Mouse (Mus musculus) NIH3T3 (cell line): ENCODE measurements at regions not wholly inside any gene's neighbourhood (a gene's known extent, or its start where the extent isn't known, plus 50 kb on each side); places are given as distances from the start of the nearest gene placed in this dataset.

ENCODE experiments used
- DNase-seq: peaks from one replicate; pipeline ENCODE4 v3.0.0-alpha.2; 2012; ENCODE audit warnings: low read depth

DNA sequence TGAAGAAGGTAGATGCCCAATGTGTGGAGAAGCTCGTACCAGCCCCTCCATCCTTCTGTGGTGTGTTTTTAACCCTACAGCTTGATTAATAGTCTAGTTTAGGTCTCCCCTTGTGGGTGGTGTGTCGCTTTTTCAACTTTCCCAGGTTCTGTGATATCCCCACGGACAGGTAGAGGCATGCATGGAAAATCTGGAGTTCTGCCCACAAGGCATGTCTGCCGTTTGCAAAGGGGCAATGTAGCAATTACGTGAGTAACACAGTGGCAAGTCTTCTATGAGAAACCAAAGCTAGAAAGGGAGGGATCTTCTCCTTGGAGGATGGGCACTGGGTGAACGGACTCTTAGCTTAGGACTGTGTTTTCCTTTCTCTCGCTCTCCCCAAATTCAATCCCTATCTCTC lies 153.2 kb upstream of the Frmd6 start:
- no peak for DNase-seq

DNA sequence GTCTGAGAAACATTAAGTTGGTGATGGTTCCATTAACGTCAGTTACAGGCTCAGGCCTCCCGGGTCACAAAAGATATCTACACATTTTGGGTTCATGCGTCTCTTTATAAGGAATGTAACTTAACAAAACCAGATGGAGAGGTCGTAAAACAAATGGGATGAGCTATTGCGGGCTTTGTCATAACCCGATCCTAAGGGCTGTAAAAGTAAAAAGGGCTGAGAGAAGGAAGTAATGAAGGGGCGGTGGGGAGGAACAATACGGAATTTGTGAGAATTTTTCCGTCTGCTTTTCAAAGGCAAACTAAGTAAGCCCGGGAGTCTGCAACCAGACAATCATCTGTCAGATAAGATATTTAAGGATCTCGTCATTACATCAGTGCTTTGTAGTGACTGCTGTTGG lies 152.1 kb upstream of the Frmd6 start:
- no peak for DNase-seq

- DNase-seq: no peak
These were observed 151.2 kb upstream of the Frmd6 start for GRCm38 (mm10) chr12:70674144-70674543.

DNA sequence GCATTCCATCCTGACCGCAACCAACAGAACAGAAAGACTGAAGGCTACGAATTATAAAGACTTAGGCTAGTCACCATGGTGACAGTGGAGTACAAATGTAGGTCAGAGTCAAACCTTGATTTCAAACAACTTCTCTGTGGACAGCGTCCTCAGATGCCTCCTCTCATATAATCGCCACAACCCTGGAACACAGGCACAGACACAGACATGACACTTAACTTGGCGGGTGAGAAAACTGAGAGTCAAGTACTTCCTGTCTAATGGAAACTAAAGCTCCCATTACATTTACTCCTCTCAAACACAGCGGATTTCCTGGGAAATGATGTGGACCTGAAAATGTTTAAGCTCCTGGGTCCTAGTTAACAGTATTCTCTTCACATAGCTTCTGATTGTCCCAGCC lies 149.5 kb upstream of the Frmd6 start:
- no peak for DNase-seq

- DNase-seq: no peak
These were observed 145.5 kb upstream of the Frmd6 start for GRCm38 (mm10) chr12:70679701-70680425.

DNA sequence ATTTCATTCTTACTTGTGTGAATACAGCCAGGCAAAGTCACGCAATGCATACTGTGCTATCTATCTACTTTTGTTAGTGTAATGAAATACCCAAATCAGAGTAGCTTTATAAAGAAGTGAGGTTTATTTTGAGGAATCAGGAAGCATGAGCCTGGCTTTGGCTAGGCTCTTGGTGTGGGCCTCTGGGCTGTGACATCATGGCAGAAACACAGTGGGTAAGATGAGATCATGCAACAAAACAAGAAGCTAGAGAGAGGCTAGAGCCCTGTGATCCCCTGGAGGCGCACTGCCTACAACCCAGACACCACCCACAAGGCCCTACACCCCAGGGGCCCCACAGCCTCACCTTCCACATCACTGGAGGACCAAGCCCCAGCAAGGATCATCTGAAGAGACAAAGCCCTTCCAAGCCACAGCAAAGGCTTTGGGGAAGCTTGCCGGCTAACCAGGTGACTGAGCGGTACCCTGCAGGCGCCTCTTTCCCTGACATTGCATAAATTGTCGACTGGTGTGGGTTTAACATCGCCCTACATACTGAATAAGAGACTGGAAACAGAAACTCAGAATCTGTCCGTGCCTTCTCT lies 143.8 kb upstream of the Frmd6 start:
- DNase-seq: peak; percentile 34

- no peak for DNase-seq
These were observed 141.0 kb upstream of the Frmd6 start for GRCm38 (mm10) chr12:70684354-70684753.

DNA sequence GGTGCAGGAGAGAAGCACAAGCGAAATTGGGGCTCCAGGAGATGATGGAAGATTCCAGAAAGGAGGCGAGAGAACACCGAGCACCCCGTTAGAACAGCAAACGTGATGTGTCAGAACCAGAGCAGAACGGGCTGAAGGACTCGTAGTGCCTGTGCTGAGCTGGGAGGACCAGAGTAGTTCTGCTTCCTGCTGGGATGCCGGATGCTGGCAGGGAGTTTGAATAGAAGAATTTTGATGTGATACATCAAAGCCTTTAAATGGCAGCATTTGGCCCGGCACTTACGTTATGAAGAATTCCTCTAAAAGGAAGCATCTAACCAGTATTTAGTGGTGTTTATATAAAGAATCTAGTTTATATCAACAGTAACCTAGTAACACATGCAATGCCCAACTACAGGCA lies 139.9 kb upstream of the Frmd6 start:
- no peak for DNase-seq

DNA sequence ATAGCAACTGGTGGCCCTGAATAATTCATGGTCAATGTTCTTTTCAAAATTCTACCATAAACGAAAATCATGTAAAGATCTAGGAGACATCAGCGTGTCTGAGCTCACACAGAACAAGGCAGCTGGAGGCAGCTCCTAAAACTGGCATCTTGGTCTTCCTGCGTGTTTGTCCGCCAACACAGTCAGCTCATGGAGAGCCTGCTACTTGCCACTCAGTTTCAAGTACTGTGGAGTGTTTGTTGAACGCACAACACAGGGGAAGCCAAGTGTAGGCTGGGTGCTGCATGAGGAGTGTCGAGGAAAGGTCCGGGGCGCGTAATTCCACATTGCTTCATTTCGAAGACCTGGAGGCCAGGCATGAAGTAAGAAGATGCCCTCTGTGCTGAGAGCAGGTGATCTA lies 139.0 kb upstream of the Frmd6 start:
- no peak for DNase-seq

- peak; percentile 38 for DNase-seq
These were observed 138.3 kb upstream of the Frmd6 start for GRCm38 (mm10) chr12:70686971-70687370.

GRCm38 (mm10) chr12:70695162-70695561 lies 130.2 kb upstream of the Frmd6 start:
- peak; percentile 85 for DNase-seq

DNA sequence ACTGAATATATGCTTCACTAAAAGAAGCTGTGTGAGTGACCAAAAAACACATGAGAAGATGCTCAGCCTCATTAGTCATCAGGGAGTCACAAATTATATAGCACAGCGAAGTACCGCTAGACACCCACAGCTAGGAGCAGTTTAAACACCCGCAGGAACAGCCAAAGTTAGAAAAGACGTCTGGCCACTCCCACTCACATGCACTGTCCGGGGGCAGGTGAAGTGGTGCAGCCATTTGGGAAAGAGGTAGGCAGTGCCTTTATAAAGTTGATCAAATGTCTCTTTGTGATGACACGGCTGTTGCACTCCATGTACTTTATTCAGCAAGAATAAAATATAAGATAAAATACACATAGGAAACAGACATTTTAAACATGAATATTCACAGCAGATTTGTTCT lies 129.1 kb upstream of the Frmd6 start:
- no peak for DNase-seq

- peak; percentile 60 for DNase-seq
These were observed 126.8 kb upstream of the Frmd6 start for GRCm38 (mm10) chr12:70698466-70698865.

- no peak for DNase-seq
These were observed 122.8 kb upstream of the Frmd6 start for GRCm38 (mm10) chr12:70702473-70702872.

GRCm38 (mm10) chr12:70706806-70707628 lies 118.3 kb upstream of the Frmd6 start:
- peak; percentile 81 for DNase-seq

GRCm38 (mm10) chr12:70707629-70708289 lies 117.6 kb upstream of the Frmd6 start:
- DNase-seq: peak; percentile 63

- peak; percentile 82 for DNase-seq
These were observed 117.0 kb upstream of the Frmd6 start for GRCm38 (mm10) chr12:70708290-70708668.

- DNase-seq: no peak
These were observed 115.0 kb upstream of the Frmd6 start for GRCm38 (mm10) chr12:70710311-70710710.

DNA sequence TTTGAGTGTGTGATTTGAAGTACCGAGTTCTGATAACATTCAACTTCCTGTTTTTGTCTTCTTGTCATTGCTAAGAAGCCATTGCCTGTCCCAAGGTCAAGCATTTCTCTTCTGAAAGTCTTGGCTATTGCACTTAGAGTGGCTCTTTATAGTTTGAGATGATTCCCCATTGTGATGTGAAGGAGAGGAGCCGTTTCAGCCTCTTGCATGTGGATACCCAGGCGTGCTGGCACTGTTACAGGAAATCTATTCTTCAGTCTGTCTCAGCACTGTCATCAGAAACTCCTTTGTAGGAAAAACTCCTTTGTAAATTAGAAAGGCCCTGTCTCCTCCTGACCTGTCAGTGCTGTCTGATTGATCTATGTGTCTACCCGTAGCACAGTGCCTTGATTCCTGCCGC lies 114.3 kb upstream of the Frmd6 start:
- no peak for DNase-seq

- peak; percentile 67 for DNase-seq
These were observed 112.8 kb upstream of the Frmd6 start for GRCm38 (mm10) chr12:70712322-70713024.

- DNase-seq: peak; percentile 53
These were observed 111.6 kb upstream of the Frmd6 start for GRCm38 (mm10) chr12:70713499-70714280.
